Mouse (Mus musculus): ENCODE data around the gene Cpn1.

DNA sequence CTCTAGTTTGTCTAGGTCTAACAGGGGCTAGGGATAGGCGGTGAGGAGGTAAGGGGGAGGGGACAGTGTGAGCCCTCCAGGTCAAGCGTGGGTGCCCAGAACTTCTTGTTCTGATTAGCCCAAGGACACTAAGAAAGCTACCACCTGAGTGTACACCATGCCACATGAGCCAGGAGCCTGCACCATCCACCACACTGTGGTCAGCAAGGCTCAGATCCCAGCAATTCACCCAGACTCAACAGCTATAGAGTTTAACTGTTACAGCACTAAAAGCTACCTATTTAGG, 69.0 kb downstream of the Cpn1 start:
- TF ChIP-seq CTCF (IDR thresholded peaks at IDR 0.05; ENCODE audit: low read depth, low read length) (no peak), GATA1 (IDR thresholded peaks at IDR 0.05; ENCODE audit: borderline replicate concordance, low read length) (no peak)

All from G1E (cell line).